Mouse (Mus musculus): ENCODE measurements around the gene Ankrd11.

- TF ChIP-seq POLR2A (IDR thresholded peaks at IDR 0.05; ENCODE audit: control insufficient read depth in 1 of 2, insufficient read depth in 1 of 2, low read depth in 1 of 2, low read length in 2 of 2, poor library complexity in 1 of 2) (no peak), CTCF (IDR thresholded peaks at IDR 0.05 in 2 of 3, conservative IDR thresholded peaks at IDR 0.05 in 1 of 3; ENCODE audit: control insufficient read depth in 1 of 3, insufficient read depth in 1 of 3, low read depth in 2 of 3, low read length in 3 of 3, poor library complexity in 1 of 3, severe bottlenecking in 1 of 3) (no peak), MAFK (IDR thresholded peaks at IDR 0.05; ENCODE audit: borderline replicate concordance, low read depth, low read length) (no peak), E2F4 (IDR thresholded peaks at IDR 0.05; ENCODE audit: borderline replicate concordance, low read depth, low read length) (no peak), TAL1 (IDR thresholded peaks at IDR 0.05; ENCODE audit: low read length) (no peak), USF1 (IDR thresholded peaks at IDR 0.05; ENCODE audit: low read depth, low read length) (no peak)
These were observed 6.3 kb upstream of the Ankrd11 start for GRCm38 (mm10) chr8:123048402-123048801.
